Mouse (Mus musculus) forebrain, embryonic 14.5 days (tissue): ENCODE measurements at regions not wholly inside any gene's neighbourhood (a gene's known extent, or its start where the extent isn't known, plus 50 kb on each side); places are given as distances from the start of the nearest gene placed in this dataset.
A peak's percentile ranks its signal among the peaks of the same experiment; 100 is the strongest.

ENCODE experiments used
- ATAC-seq: fragments of 200-750 bp; cut with Nextera tagmentation; 2 replicates; pipeline ENCODE4 v1.8.0; 2017; ENCODE audit warnings: mild to moderate bottlenecking, moderate library complexity
- DNase-seq: peaks from one replicate; pipeline ENCODE4 v3.0.0-alpha.2; 2015; ENCODE audit warnings: low spot score
- H3K27ac ChIP-seq: fragments of 300-500 bp; sonication (generic); 2 replicates; pipeline ENCODE4 v1.5.1; 2014; ENCODE audit warnings: low read depth, mild to moderate bottlenecking, control low read depth, low read length, moderate library complexity
- H3K27me3 ChIP-seq: fragments of 300-500 bp; sonication (generic); replicated peaks from 2 replicates; pipeline ENCODE4 v1.6.1; 2014; ENCODE audit warnings: low read length, control low read depth, mixed read lengths; ENCODE audit not compliant: control insufficient read depth, insufficient read depth
- H3K36me3 ChIP-seq: fragments of 300-500 bp; sonication (generic); 2 replicates; pipeline ENCODE4 v1.6.1; 2014; ENCODE audit warnings: low read length, control low read depth; ENCODE audit not compliant: control insufficient read depth, insufficient read depth
- H3K4me1 ChIP-seq: fragments of 300-500 bp; sonication (generic); 2 replicates; pipeline ENCODE4 v1.6.1; 2014; ENCODE audit warnings: antibody characterized with exemption, low read length, control low read depth; ENCODE audit not compliant: control insufficient read depth, insufficient read depth
- H3K4me2 ChIP-seq: fragments of 300-500 bp; sonication (generic); 2 replicates; pipeline ENCODE4 v1.6.1; 2014; ENCODE audit warnings: mild to moderate bottlenecking, control low read depth, low read length
- H3K4me3 ChIP-seq: fragments of 300-500 bp; sonication (generic); 2 replicates; pipeline ENCODE4 v1.5.1; 2014; ENCODE audit warnings: low read depth, low read length, control low read depth
- H3K9ac ChIP-seq: fragments of 300-500 bp; sonication (generic); 2 replicates; pipeline ENCODE4 v1.6.1; 2014; ENCODE audit warnings: mild to moderate bottlenecking, low read length, control low read depth, moderate library complexity
- H3K9me3 ChIP-seq: fragments of 300-500 bp; sonication (generic); replicated peaks from 2 replicates; pipeline ENCODE4 v1.6.1; 2016; ENCODE audit warnings: low read length, control low read depth, mixed read lengths; ENCODE audit not compliant: control insufficient read depth
- WGBS: fragments of 180-500 bp; shearing (Covaris S2); extraction: QIAGEN DNeasy Blood & Tissue Kit; methylation state at CpG from one replicate; pipeline ENCODE4 v1.1.7; 2014; 5-methylcytosine and 5-hydroxymethylcytosine counted together

- Histone ChIP-seq H3K36me3 (no peaks in the 10 kb centered on the region), H3K27me3 (no peaks in the 10 kb centered on the region), H3K9ac (no peak overlapping the region), H3K4me2 (no peak overlapping the region), H3K4me3 (no peak overlapping the region), H3K27ac (no peak overlapping the region), H3K4me1 (peaks cover 24% of the 10 kb centered on the region), H3K9me3 (no peaks in the 10 kb centered on the region)
- ATAC-seq (peak; percentile 83), DNase-seq (peak; percentile 85)
- 19% methylated on average over 9 of the region's 9 CpGs for WGBS
These were observed 239.0 kb upstream of the Fat1 start for GRCm38 (mm10) chr8:44696066-44696853.

GRCm38 (mm10) chr8:44699384-44700105 is 235.7 kb upstream of the Fat1 start:
- 92% methylated on average over 18 of the region's 18 CpGs for WGBS
- Histone ChIP-seq H3K4me3 (no peak overlapping the region), H3K9ac (no peak overlapping the region), H3K27me3 (no peaks in the 10 kb centered on the region), H3K27ac (no peak overlapping the region), H3K36me3 (no peaks in the 10 kb centered on the region), H3K4me1 (peaks cover 19% of the 10 kb centered on the region), H3K4me2 (no peak overlapping the region), H3K9me3 (no peaks in the 10 kb centered on the region)
- ATAC-seq: no peak
- no peak for DNase-seq

GRCm38 (mm10) chr8:44704595-44705265 is 230.5 kb upstream of the Fat1 start:
- Histone ChIP-seq H3K9me3 (no peaks in the 10 kb centered on the region), H3K4me3 (no peak overlapping the region), H3K27me3 (no peaks in the 10 kb centered on the region), H3K4me2 (no peak overlapping the region), H3K27ac (no peak overlapping the region), H3K9ac (no peak overlapping the region), H3K36me3 (no peaks in the 10 kb centered on the region), H3K4me1 (no peaks in the 10 kb centered on the region)
- ATAC-seq (no peak), DNase-seq (no peak)
- 86% methylated on average over 9 of the region's 9 CpGs for WGBS

- 75% methylated on average over 7 of the region's 7 CpGs for WGBS
- Histone ChIP-seq H3K27ac (no peak overlapping the region), H3K36me3 (no peaks in the 10 kb centered on the region), H3K4me3 (no peak overlapping the region), H3K9me3 (no peaks in the 10 kb centered on the region), H3K4me1 (no peaks in the 10 kb centered on the region), H3K9ac (no peak overlapping the region), H3K4me2 (no peak overlapping the region), H3K27me3 (no peaks in the 10 kb centered on the region)
- ATAC-seq: no peak
- no peak for DNase-seq
These were observed 226.5 kb upstream of the Fat1 start for GRCm38 (mm10) chr8:44708659-44709170.

GRCm38 (mm10) chr8:44709171-44709940 is 225.9 kb upstream of the Fat1 start:
- Histone ChIP-seq H3K27ac (no peak overlapping the region), H3K27me3 (no peaks in the 10 kb centered on the region)
- WGBS: 65% methylated on average over 6 of the region's 6 CpGs

GRCm38 (mm10) chr8:44734577-44734976 is 200.7 kb upstream of the Fat1 start:
- DNase-seq: no peak
- H3K4me3 ChIP-seq: no peak overlapping the region
- H3K36me3 ChIP-seq: no peaks in the 10 kb centered on the region
- H3K27ac ChIP-seq: no peak overlapping the region
- no peaks in the 10 kb centered on the region for H3K9me3 ChIP-seq
- H3K9ac ChIP-seq: no peak overlapping the region
- H3K27me3 ChIP-seq: no peaks in the 10 kb centered on the region
- H3K4me1 ChIP-seq: no peaks in the 10 kb centered on the region
- H3K4me2 ChIP-seq: no peak overlapping the region
- no peak for ATAC-seq
- WGBS: 90% methylated on average over 10 of the region's 10 CpGs

More at GRCm38 (mm10) chr8:44709171-44709940, 225.9 kb upstream of the Fat1 start:
- peak; percentile 44; the same call in 1 of the 2 replicates for ATAC-seq
- no peak overlapping the region for H3K4me2 ChIP-seq
- no peak overlapping the region for H3K9ac ChIP-seq
- no peak overlapping the region for H3K4me3 ChIP-seq
- no peaks in the 10 kb centered on the region for H3K4me1 ChIP-seq
- no peaks in the 10 kb centered on the region for H3K9me3 ChIP-seq
- no peaks in the 10 kb centered on the region for H3K36me3 ChIP-seq
- no peak for DNase-seq

GRCm38 (mm10) chr8:44735801-44736200 is 199.4 kb upstream of the Fat1 start:
- Histone ChIP-seq H3K4me3 (no peak overlapping the region), H3K4me2 (no peak overlapping the region), H3K27ac (no peak overlapping the region), H3K4me1 (no peaks in the 10 kb centered on the region), H3K27me3 (no peaks in the 10 kb centered on the region), H3K9ac (no peak overlapping the region), H3K36me3 (no peaks in the 10 kb centered on the region), H3K9me3 (no peaks in the 10 kb centered on the region)
- WGBS: 80% methylated on average over 5 of the region's 5 CpGs
- DNase-seq: no peak
- ATAC-seq: no peak

- H3K27me3 ChIP-seq: no peaks in the 10 kb centered on the region
- ATAC-seq: no peak
- H3K4me2 ChIP-seq: no peak overlapping the region
- WGBS: 94% methylated on average over 2 of the region's 2 CpGs
- H3K36me3 ChIP-seq: no peaks in the 10 kb centered on the region
- H3K9me3 ChIP-seq: no peaks in the 10 kb centered on the region
- no peak overlapping the region for H3K27ac ChIP-seq
- no peak overlapping the region for H3K9ac ChIP-seq
- H3K4me3 ChIP-seq: no peak overlapping the region
- DNase-seq: no peak
- H3K4me1 ChIP-seq: no peaks in the 10 kb centered on the region; the same call in 1 of the 2 replicates
These were observed 191.9 kb upstream of the Fat1 start for GRCm38 (mm10) chr8:44743353-44743752.
